Mouse (Mus musculus) embryonic facial prominence, embryonic 15.5 days (tissue): ENCODE data around the gene Scn3a. TPM values are rescaled to one million over a fixed set of nuclear protein-coding genes. Genes with fewer than 3 reads are reported as not detected.

Experiments
- polyA plus RNA-seq: library from polyadenylated mRNA; unstranded; fragments of >200 nt; fragmentation: Nextera tagmentation; extraction: Ambion mirVana; gene quantifications from 2 replicates; pipeline ENCODE4 v1.2.1, GENCODE M21; 2015

Gene Scn3a
- polyA plus RNA-seq, 1 experiment from 2014 or later: 2.3 TPM

Other genes with a start within 250 kb of the Scn3a start
- gene Slc38a11, start 203.6 kb downstream of the Scn3a start, polyA plus RNA-seq: 0.13 and 0.62 TPM in 2 replicates
- gene Scn2a, start 53.1 kb upstream of the Scn3a start, polyA plus RNA-seq: 2.7 and 2.9 TPM in 2 replicates